Mouse (Mus musculus) monocyte, adult 5-6 weeks (primary cell): ENCODE data around the gene Tcirg1. TPM values are rescaled to one million over a fixed set of nuclear protein-coding genes. Genes with fewer than 3 reads are reported as not detected.

Experiments
- ATAC-seq: fragments of 153-309, 156-312 bp; replicated peaks from 2 replicates; pipeline ENCODE4 v1.8.0; 2017; ENCODE audit warnings: mild to moderate bottlenecking; ENCODE audit not compliant: low TSS enrichment, insufficient number of reproducible peaks, severe bottlenecking, poor library complexity, low FRiP score
- total RNA-seq: library from RNA; stranded (forward); fragments of 200-1000, 200-491, 200-594 nt; gene quantifications from 3 replicates; pipeline ENCODE4 v1.2.3, GENCODE M21; 2017

Gene Tcirg1
- total RNA-seq, 1 experiment from 2014 or later, result 259 TPM

DNA sequence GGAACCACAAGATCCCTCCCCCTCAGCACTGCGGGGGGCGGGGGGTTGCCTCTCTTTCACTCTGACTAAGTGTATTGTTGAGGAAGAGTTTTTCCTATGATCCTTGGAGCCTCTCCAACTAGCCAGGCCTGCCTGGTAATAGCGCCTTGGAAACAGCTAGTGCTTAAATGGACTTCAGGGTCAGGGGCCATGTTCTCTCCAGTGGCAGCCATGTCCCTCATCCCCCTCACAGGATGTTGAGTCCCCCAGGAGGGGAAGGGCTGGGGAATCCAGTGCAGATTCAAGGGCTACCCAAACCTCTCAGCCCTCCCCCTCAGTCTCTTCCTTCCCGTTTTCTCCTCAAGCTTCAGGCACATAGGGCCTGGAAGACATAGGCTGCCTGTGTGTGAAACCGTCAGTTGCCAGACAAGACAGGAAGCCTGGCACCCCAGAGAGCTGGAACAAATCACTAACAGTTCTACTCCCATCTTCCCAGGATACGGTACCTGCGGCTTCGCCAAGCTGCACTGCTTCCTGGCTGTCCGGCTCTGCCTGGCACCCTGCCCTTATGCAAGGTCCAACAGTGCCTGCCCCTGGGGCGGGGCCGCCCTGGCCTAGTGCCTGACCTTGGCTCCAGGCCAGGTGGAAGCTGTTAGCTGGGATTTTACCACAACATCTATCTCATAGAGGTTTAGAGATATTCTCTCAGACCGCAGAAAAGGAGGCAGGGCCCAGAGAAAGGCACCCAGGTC lies 22.4 kb upstream of the Tcirg1 start, which contains the start of gene Aldh3b1:
Gene Aldh3b1, minus strand, starts transcription at position 598 of the 731 bp plus-strand sequence.
- ATAC-seq, result peak; percentile 49; the same call in 1 of the 2 replicates

GRCm38 (mm10) chr19:3928779-3929178 lies 21.8 kb upstream of the Tcirg1 start:
- ATAC-seq, result no peak

DNA sequence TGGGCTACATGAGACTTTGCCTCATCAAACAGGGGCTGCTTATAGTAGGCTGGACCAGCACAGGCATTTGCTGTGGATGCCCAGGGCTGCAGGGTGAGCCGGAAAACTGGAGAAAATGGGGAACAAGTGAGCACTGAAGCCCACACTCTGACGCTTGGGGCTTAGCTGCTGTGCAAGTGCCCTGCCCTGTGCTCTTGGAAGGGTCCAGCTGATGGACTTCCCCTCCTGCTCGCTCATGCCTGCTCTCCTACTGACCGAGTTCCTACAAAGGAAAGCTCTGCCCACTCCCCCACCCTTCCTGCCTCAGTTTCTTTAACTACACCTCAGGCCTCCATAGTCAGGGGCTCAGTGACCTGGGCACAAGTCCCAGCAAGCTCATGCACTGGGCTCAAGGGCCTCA lies 21.1 kb upstream of the Tcirg1 start:
- ATAC-seq, result no peak

DNA sequence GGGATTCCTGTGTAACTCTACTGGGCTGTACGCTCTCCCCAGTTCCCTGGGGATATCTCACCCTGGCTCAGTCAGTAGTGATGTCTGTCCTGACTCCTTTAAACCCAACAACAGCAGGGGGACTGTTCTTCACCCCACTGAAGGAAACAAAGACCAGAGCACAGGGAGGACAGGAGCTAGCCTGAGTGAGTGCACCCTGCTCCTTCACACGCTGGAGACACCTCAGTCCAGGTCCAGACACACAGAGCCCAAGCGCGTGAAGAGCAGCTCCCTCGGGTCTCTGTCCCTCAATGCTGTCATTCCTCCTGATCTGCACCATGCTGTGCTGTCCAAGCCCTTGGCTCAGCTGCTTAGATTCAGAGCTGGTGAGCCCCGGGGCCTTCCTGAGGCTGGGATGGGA lies 19.8 kb upstream of the Tcirg1 start:
- no peak for ATAC-seq

GRCm38 (mm10) chr19:3926279-3926678 lies 19.3 kb upstream of the Tcirg1 start:
- no peak for ATAC-seq

GRCm38 (mm10) chr19:3925859-3926258 lies 18.9 kb upstream of the Tcirg1 start:
- no peak for ATAC-seq

DNA sequence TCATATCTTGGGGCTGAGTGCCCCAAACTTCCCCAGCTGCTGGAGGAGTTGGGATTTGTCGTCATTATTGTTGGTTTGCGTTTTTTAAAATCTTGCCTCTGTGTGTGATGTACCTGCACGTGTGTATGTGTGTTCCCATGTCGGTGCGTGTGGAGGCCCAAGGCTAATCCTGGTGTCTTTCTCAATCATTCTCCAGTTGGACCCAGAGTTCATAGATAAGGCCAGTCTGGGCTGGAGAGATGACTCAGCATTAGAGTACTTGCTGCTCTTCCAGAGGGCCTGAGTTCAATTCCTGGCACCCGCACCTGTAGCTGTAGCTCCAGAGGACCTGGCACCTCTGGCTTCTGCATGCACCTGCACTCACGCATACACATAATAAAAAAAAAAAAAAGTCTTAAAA lies 17.9 kb upstream of the Tcirg1 start:
- ATAC-seq, result no peak

DNA sequence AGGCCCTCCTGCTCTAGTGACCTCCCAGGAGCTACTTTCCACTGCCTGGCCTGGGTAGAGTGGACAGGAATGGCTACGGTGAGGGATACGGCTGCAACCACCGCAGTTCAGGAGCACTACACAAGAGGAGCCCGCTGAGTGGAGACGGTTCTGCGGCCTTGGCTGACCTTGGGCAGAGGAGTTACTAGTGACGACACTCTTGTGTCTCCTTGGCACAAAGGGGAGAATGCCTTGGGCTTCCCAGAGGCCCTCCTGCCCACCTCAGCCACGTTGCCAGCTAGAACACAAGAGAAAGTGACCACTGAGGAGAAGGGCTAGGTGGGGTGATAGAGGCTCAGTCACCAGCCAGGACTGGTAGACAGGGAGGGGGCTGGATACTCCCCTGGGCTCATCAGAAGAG lies 17.3 kb upstream of the Tcirg1 start:
- ATAC-seq, result no peak

- ATAC-seq, result peak; percentile 47
Measured at GRCm38 (mm10) chr19:3923586-3923985, 16.7 kb upstream of the Tcirg1 start.

- ATAC-seq, result peak; percentile 23; the same call in 1 of the 2 replicates
Measured at GRCm38 (mm10) chr19:3922661-3923371, 15.9 kb upstream of the Tcirg1 start.

DNA sequence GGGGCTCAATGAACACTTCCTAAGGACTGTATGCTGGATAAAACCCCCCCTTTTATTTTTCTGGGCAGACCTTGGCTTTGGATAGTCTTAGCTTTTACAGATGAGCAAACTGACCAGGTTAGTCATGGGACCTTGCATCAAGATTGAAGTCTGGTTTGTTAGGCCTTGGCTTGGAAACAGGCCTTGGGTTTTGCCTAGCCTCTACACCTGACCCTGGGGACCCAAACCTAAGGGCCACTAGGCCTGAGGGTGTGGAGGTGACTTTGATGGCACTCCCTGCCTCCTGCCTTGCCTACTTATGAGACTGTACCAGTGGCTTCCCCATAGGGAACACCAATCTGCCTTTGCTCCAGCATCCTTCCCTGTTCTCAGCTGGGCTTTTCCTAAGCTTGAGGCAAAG lies 13.0 kb upstream of the Tcirg1 start:
- ATAC-seq, result no peak

DNA sequence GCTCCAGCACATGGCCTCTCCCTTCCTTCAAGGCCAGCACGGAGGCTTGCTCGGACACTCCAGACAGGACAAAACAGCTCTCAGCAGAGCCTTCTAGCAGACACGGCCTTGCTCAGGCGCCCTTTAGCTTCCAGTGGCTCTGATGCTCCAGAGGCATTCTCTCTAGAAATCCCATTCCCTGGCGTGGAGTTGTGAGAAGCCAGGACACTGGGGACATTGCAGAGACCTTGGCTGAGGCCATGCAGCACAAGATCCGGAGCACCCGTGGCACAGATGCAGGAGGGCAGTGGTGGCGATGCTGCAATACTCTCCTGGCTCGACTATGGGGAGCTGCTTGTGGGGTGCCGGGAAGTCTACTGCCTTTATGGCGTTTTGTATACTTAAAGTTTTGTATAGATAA lies 9.8 kb upstream of the Tcirg1 start:
- ATAC-seq, result no peak

GRCm38 (mm10) chr19:3914535-3914934 lies 7.6 kb upstream of the Tcirg1 start:
- ATAC-seq, result 0 out of 2 replicates have a peak, but pooled peaks have one; percentile 26

DNA sequence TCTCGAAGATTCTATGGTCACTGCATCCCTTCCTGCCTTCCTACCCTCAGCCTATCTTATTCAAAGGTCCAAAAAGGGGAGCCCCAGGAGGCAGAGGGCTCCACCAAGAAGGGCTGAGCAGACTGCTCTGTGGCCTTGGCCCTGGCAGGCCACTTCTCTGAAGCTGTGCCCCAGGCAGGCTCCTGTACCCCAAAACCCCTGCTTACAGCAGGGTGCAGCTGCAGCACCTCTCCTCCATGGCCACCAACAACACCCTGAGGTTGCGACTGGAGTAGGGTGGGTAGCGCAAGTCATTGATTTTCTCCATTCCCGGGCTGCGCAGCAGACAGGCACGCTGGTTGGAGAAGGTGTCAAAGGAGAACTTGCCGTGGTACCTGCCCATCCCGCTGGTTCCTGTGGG lies 6.8 kb upstream of the Tcirg1 start:
- no peak for ATAC-seq

DNA sequence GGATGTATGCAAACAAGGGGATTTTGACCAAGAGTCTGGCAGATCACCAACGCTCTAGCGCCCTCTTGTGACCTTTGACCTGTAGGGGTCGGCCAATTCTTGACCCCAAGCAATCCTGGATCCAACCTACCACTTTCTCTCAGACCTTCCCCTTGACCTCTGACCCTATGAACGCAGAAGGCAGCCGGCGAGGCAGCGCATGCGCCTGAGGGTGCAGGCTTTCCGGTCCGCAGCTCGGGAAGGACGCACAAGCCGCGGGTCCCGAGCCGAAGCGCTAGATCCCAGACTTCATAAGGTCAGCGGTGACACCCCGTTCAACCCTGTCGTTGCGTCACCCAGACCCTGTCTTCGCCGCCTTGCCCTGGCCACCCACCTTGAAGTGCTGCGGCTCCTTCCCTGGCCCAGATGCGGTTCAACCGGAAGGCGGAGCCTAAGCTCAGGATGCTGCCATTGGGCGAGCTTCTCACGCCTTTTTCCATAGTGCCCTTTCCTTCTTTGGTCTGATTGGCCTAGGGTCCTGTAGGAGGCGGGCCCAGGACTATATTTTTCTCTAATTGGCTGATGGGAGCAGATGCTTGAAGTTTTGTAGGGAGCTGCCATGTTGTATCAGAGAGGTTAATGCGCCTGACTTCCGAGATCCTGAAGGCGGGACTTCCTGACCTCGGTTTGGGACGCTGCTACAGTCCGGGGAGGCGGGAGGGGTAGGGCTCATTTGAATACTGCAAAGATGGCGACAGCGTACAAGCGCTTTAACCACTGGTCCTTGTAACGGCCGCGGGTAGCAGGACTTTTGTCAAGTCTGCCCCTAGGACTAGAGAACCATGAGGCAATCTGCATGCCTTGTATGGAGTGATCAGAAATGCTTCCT lies 5.6 kb upstream of the Tcirg1 start, which contains the start of gene Ndufs8:
Gene Ndufs8, minus strand, starts transcription at position 438 of the 868 bp plus-strand sequence.
- ATAC-seq, result peak; percentile 90

GRCm38 (mm10) chr19:3910206-3910605 lies 3.3 kb upstream of the Tcirg1 start:
- no peak for ATAC-seq

DNA sequence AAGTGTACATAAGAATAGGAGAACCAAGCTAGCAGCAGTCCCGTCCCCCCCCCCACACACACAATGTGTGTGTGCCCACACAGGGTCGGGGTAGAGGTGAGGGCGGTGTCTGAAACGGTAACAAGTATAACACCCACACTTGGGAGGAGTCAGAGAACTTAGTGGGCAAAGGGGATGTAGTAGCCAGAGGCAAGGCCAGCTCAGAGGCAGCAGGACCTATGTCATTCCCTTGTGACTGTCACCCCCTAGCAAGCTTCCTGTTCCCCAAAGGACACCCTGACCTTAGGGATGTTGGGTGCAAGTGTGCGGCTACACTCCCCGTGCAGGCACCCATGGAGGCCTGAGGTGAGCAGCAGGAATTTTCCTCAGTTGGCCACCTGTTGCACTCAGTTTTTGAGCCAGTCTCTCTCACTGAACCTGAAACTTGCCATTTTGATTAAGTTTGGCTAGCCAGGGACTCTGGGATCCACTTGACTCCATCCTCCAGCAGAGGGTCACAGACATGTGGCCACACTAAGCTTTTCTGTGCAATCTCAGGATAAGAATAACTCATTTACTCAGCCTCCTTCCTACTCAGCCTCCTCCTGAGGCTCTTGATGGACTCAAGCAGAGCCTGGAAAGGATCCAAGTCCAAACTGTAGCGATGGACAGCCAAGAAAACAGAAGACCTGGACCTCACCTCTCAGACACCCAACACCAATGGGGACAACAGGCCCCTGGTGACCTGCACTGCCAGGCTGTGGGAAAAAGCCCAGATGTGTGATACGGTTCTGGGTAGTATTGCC lies 1.1 kb upstream of the Tcirg1 start:
- no peak for ATAC-seq

DNA sequence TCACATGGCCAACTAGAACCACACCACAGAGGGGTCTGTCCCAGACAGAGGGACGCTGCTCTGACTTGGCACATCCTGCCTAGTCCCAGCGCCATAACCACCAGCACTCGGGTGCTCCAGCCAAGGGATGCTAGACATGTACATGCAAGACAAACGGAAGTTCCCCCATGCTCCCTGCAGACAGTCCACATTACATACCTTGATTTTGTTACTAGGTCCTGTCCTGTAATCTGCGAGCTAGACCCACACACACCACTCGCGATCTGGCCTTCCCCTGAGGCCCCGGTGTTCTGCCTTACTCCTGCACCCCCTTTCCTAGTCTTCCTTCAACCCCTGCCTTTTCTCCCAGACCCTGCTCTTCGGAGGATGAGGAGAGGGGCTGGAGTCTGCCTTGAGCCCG lies 607 bp downstream of the Tcirg1 start:
- ATAC-seq, result no peak
